Mouse (Mus musculus): ENCODE data around the gene Setd7.

Gene Setd7

DNA sequence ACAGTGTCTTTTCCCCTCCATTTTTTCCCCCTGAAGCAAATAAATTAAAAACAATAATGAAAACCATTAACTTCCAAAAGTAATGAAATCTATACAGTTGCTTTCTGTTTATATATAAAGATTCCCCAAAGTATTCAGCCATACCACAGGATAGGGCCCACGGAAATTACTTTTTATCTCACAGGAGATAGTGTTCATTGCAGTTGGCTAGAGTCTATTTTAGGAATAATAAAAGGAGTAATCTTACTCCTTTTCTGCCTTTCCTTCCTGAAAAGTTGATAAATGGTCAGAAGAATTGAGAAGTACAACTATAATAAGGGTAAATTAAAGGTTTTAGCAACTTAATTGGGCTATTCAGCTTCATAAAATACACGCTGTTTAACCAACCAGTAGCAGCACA, 92.1 kb downstream of the Setd7 start:
- DNase-seq (ENCODE audit: low spot score in 2 of 2): no peak

Data from urinary bladder, adult 18-20 months (tissue).